Mouse (Mus musculus) monocyte, adult 2 months (primary cell): ENCODE measurements around the gene Snw1.
A peak's percentile ranks its signal among the peaks of the same experiment; 100 is the strongest.

Experiments
- DNase-seq, 2 experiments: peaks; one replicate each; pipeline ENCODE4 v3.0.0; 2022; ENCODE audit warnings: low spot score in 2 of 2, low read depth in 1 of 2

Gene Snw1

DNA sequence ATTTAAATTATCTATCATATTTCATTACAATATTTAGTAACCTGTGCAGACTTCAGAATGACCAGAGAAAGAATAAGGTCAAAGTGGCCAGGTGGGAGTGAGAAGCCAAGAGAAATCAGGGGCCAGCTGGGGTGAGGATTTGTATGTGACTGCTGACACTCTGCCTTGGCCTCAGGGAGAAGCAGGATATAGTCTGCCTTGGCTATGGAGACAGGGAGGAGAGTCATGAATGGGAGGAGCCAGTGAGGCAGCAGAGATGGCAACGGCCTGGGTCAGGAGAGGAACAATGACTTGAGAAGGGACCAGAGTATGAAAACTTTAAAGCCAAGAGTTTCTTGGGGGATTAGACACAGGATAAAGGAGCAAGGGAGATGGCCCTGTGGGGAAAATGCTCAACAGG, 48.4 kb downstream of the Snw1 start:
- no peak for DNase-seq

DNA sequence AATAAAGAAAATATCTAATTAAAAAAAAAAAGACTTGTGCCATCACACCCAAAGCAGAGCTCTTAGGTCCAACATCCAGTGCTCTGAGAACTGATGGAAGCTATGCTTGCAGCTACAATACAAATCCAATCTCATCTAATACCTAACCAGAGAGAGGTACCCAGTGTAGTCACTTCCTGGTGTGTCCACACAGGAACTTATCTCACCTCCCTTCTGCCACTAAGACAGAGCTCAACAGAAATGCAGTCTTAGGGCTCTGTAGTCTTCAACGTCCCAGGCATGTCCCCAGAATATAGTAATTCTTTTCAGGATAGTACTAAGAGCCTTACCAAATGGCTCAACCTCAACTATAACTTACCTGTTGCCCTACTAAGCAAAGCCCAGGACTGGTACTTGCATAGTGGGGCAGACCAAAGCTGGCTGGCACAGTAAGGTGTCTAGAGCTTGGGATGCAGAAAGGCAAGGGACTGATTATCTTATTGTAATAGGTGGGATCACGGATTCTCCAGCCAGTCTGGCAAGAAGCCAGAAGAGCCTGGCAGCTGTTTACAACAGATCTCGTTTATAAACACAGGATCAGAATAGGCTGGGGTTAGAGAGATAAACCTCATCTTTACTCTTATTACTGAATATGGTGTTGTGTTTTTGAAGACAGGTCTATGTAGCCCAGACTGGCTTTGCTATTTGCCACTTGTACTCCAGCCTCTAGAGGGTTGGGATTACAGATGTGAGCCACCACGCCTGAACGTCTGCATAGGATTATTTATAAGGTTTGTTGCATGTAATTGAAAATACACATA, 50.2 kb downstream of the Snw1 start:
- DNase-seq: no peak

DNA sequence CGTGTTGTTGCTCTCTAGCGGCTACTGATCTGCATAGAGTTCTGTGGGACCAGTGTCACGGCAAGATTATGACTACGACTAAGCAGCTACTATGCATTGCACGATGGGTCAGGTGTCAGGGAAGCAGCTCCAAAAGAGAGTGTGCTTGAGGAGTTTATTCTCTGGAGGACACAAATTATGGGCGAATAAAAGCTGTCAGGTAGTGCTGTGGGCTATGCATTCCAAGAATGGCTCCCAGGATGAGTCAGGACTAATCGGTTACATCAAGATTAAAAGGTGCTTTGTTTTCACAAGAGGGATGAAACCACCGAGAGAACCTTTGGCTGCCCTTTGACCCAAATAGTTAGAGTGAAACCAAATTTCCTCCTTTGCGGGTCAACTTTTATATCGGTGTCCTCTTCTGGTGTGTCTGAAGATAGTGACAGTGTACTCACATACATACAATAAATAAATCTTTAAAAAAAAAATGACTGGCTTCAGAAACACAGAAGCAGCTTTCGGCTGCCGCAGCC, 52.0 kb downstream of the Snw1 start:
- DNase-seq: no peak

DNA sequence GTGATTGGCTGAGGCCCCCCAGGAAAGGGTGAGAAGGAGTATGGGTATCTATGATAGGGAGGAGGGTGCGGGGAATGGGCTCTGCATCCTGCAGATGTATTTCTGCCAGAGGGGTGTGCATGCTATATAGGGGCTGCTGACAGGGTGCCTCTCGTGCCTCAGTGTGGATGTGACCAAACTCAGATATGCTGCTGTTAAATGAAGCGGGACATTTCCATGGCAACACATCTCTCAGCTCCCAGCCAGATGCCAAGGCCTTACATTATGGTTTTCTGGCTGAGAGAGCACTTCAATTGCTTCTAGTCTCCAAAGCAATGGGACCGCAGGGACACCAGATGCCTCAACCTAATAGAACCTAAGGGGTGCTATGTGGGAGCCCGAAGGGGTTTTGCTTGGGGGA, 53.2 kb downstream of the Snw1 start:
- DNase-seq: no peak

DNA sequence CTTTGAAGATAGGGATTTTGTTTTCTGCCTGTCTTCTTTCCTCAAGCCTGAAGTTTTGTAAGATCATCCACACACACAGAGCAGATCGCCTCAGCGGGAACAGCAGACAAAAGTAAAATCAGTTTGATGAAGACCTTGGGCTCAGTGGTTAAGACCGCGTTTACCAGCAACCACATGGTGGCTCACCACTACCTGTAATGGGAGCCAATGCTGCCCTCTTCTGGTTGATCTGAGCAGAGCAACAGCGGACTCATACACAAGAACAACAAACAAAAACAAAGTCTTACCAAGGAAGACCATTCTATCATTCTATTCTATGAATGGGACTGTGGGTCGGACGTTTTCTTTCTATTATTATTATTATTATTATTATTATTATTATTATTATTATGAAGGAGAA, 55.4 kb downstream of the Snw1 start:
- no peak for DNase-seq

DNA sequence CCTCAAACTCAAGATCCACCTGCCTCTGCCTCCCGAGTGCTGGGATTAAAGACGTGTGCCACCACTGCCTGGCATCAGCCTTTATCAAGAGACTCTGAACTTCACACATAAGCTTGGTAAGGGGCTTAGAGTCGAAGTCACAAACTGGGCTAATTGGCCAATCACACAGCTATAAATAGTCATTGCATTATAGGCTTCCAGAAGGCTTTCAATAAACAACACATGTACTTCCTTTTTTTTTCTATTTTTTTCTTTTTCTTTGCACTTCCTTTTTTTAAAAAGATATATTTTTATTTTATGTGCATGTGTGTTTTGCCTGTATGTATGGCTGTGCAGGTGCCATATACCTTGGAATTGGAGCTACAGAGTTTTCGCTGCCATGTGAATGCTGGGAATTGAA, 56.7 kb downstream of the Snw1 start:
- no peak for DNase-seq

DNA sequence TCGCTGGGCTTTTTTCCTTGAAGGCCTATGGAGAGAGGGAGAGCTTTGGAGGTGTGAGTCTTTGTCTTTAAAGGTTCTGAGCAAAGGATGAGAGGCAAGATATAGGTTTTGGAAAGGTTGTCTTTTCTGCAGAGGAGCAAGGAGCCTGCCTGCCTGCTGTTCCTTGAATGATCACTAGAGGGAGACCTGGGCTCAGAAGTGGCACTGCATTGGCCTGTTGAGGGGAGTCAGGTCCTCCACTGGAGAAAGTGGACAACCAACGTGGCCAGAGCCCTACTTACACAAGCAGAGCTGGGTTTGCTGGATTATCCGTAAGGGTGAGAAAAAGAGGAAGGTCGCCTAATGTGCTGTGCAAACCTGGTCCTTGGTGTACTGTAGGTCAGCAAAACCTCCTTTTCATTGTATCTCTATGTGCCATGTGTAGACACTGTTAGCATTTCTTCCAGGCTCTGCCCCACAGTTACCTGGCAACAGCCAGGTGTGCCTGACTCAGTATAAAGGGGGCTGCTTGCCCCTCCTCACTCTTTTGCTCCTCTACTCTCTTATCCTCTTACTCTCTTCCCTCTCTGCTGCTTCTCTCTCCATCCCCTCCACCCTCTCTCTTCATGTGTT, 58.8 kb downstream of the Snw1 start:
- peak; percentile 22 to 41 for DNase-seq

DNA sequence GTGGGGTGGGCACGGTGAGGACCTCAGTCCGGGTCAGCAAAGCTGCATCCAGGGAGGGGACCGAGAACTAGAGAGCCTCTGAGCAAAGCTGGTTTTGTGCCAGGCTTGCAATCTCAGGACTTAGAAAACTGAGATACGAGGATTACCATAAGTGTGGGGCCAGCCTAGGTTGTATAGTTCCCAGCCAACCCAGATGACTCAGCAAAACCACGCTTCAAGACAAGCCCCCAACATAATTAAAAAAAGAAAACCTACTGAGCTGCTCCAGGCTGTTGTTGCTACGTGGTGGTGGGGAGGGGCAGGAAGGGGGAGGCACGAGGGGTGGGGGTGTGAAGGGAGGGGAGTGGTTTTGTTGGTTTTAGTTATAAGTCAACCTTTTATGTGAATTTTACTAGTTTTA, 61.1 kb downstream of the Snw1 start:
- no peak for DNase-seq

DNA sequence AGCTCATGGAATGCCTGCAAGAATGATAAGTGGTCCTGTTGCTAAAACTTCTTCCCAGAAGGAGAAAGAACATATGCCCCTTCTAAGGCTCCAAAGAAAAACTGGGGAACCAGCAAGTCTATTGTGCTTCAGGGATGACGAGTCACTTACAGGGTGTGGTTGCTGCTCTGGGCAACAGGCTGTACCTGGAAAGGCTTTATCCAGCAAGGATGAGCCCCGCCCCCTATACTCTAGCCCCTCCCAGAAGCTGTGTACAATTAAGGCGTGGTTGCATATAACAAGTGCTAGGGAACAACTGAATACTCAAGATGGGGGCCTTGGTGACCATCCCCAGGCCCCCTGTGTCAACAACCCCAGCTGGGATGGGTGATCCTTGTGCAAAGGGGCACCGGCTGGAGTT, 63.0 kb downstream of the Snw1 start:
- no peak for DNase-seq

DNA sequence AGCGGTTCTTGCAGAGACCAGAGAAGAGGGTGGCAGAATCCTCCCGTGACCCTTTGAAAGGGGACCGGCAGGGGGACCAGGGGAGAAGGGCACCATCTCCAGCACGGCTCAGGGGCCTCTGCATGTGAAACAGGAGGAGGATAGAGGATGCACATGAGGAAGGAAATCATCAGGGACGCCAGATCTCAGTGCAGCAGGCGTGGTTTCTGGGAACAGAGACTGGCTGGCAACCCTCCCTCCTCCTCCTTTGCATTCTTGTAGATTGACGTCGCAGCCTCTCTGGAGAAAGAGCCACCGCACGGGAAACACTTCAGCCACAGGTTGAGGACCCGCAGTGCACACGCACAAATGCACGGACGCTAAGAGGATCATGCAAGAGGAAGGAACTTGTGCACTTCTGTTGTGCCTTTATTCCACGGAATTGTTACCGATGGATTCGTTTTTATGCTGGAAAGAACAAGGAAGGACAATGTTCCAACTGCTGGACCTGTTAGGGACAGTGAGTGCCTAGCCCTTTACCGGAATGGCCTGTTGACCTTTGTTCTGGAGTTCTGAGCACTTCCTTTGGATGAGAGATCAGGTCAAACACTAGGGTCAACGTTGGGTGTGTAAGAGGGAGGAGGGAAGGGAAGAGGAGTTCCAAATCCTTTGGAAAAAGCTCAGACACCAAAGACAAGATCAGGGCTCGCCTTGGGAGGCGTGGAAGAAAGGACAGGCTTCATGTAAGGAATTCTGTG, 64.0 kb downstream of the Snw1 start:
- DNase-seq: no peak

DNA sequence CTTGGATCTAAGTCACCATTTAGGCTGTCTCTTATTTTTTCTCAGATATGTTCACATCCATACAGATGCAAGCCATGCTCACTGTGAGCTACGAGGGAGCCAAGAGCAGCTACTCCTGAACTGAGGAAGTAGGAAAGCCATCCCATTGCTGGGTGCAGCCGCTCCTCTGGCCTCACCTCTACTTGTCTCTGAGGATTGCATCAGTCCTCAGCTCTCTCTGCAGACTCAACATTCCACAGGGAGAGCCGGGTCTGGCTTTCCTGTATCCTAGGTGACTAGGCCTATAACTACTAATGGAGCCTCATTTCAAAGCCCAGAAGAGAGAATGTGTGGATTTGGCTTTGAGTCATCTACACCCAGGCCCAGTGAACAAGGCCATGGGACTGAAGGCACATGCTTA, 66.4 kb downstream of the Snw1 start:
- no peak for DNase-seq

DNA sequence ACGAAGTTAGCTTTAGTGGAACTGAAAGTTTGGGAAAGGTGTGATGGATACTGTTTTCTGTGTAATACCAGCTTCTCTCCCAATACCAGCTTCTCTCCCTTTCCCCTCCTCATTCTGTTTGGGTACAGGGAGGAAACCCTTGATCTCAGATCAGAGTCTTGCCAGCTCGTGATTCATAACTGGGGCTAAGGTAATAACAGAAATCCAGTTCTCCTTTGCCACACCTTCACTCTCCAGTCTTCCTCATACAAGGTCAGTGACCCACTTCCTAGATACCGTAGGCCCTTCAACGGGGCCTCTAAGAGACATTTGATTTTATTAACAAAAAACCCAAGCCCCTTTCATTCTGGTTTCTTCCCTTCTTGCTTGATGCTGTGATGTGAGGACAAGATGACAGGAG, 66.9 kb downstream of the Snw1 start:
- no peak for DNase-seq

DNA sequence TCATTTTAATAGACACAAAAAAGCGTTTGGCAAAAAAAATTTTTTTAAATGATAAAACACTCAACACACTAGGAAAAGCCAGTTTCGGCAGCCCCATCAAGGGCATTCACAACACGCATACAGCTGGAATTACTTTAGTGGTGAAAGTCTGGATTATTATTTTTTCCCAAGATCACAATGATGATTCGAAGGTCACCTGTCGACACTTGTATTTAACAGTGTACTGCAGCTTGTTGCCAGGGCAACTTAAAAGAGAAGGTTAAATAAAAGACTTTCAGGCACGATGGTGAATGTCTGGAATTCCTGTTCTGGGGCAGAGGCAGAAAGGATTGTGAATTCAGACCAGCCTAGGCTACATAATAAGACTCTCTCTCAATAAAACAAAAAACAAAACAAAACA, 70.2 kb downstream of the Snw1 start:
- no peak for DNase-seq

DNA sequence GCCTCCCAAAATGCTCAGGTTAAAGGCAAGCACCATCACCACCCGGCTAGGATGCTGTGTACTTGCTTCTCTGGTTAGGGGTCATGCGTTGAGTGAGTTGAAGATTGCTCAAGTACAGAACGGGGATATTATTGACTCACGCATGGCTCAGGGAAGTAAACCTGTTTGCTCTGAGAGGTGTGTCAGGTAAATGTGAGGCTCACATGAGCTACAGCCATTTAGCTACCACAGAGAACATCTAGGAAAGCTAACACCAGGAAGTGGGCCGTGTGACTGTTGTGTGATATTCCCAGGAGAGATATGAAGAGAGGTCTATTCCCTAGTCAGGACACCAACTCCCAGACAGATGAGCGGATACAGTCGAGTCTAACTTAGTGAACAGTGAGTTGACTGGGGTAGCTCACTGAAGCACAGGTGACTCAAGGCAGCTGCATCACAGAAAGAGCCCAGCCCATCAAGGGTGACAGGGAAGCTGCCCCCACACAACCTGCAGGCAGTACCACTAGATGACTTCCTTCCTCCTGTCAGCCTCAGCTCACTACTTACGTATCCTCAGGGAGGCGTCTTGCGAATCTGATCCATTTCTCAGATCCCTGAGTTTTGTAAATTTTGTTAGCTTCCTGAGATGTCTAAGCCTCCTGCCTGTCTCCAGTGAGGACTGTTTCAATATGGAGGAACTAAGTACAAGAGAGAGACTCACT, 72.8 kb downstream of the Snw1 start:
- no peak for DNase-seq
